Mouse (Mus musculus): ENCODE results near the gene Map1lc3a. TPM values are rescaled to one million over a fixed set of nuclear protein-coding genes. Genes with fewer than 3 reads are reported as not detected.
A peak's percentile ranks its signal among the peaks of the same experiment; 100 is the strongest.

Gene Map1lc3a
- polyA plus RNA-seq, 2 experiments = 129 to 233 TPM

GRCm38 (mm10) chr2:155266896-155267295 is 9.2 kb upstream of the Map1lc3a start:
- Histone ChIP-seq H3K27me3 (ENCODE audit: control insufficient read depth, insufficient read depth, low read length) (no peaks in the 10 kb centered on the region), H3K27ac (replicated peaks; ENCODE audit: low read depth, low read length) (no peak overlapping the region), H3K4me3 (replicated peaks; ENCODE audit: low read length) (no peak overlapping the region), H3K36me3 (ENCODE audit: control insufficient read depth, insufficient read depth, low read length) (no peaks in the 10 kb centered on the region), H3K9me3 (ENCODE audit: control insufficient read depth, low read length) (no peaks in the 10 kb centered on the region), H3K4me2 (replicated peaks; ENCODE audit: low read depth, low read length, severe bottlenecking) (no peak overlapping the region), H3K9ac (ENCODE audit: low read depth, low read length, severe bottlenecking) (no peak overlapping the region), H3K4me1 (ENCODE audit: control insufficient read depth, insufficient read depth, low read length) (no peaks in the 10 kb centered on the region)
- no peak for TF ChIP-seq POLR2A (IDR thresholded peaks at IDR 0.05; ENCODE audit: borderline replicate concordance, extremely low read depth, insufficient read depth, insufficient read length)
- 81% methylated on average over 5 of the region's 5 CpGs for WGBS
- DNase-seq (ENCODE audit: low spot score) (no peak), ATAC-seq (ENCODE audit: low FRiP score, low read depth) (no peak)

DNA sequence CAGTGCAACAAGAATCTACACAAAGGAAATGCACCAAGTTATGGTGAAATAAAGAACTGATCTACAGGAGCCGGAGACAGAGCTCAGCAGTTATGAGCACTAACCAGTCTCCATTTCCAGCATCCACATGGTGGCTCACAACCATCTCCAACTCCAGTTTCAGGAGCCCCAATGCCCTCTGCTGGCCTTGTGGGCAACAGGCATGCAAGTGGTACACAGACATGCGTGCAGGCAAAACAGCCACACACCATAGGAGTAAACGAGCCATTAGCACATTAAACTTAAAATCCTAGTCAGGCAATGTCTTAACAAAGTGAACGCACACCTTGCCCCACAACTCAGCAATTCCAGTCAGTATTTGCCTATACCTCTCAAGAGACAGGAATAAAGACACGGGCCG is 4.1 kb upstream of the Map1lc3a start:
- Histone ChIP-seq H3K9me3 (ENCODE audit: control insufficient read depth, low read length) (no peaks in the 10 kb centered on the region), H3K27me3 (ENCODE audit: control insufficient read depth, insufficient read depth, low read length) (no peaks in the 10 kb centered on the region), H3K9ac (ENCODE audit: low read depth, low read length, severe bottlenecking) (no peak overlapping the region), H3K4me2 (replicated peaks; ENCODE audit: low read depth, low read length, severe bottlenecking) (no peak overlapping the region), H3K4me3 (replicated peaks; ENCODE audit: low read length) (no peak overlapping the region), H3K27ac (replicated peaks; ENCODE audit: low read depth, low read length) (no peak overlapping the region), H3K36me3 (ENCODE audit: control insufficient read depth, insufficient read depth, low read length) (no peaks in the 10 kb centered on the region), H3K4me1 (ENCODE audit: control insufficient read depth, insufficient read depth, low read length) (peaks cover 6% of the 10 kb centered on the region)
- no peak for DNase-seq (ENCODE audit: low spot score)
- TF ChIP-seq POLR2A (IDR thresholded peaks at IDR 0.05; ENCODE audit: borderline replicate concordance, extremely low read depth, insufficient read depth, insufficient read length) = no peak
- ATAC-seq (ENCODE audit: low FRiP score, low read depth) = no peak
- 79% methylated on average over 6 of the region's 6 CpGs for WGBS

DNA sequence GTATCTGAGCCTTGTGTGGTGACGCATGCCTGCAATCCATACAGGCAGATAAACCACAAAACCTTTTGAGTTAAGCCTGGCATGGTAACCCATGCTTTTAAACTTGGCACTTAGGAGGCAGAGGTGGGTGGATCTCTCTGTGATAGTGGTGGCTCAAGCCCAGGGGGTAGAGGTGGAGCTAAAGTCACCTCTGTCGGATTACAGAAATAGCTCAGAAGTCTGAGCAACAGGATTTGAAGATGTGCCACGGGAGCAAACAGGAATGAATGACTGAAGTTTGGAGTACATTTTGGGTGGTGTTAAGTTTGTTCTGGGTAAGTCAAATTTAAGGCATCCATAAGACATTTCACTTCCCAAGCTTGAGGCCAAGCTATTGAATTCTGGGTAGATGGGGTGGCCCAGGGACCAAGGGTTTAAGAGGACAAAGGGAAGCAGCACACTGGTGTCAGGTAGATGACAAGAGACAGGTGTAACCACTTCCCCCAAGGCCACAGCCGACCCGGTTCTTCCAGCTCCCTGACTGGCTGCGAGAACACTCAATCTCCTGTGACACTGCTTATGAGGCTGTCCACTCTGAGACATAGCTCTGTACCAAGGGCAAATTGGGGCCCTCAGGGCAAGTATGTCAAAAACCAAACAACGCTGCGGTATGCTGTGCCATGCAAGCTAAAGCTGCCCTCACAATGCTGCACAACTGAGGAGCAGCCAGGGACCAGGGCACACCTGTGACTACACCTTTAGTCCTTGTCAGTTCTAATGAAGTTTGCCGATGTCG is 3.5 kb upstream of the Map1lc3a start:
- no peak overlapping the region for H3K27ac ChIP-seq (replicated peaks; ENCODE audit: low read depth, low read length)
- no peaks in the 10 kb centered on the region for H3K36me3 ChIP-seq (ENCODE audit: control insufficient read depth, insufficient read depth, low read length)
- H3K27me3 ChIP-seq (ENCODE audit: control insufficient read depth, insufficient read depth, low read length) = no peaks in the 10 kb centered on the region
- no peak overlapping the region for H3K9ac ChIP-seq (ENCODE audit: low read depth, low read length, severe bottlenecking)
- no peaks in the 10 kb centered on the region for H3K9me3 ChIP-seq (ENCODE audit: control insufficient read depth, low read length)
- DNase-seq (ENCODE audit: low spot score) = no peak
- no peak for ATAC-seq (ENCODE audit: low FRiP score, low read depth)
- peaks cover 10% of the 10 kb centered on the region for H3K4me1 ChIP-seq (ENCODE audit: control insufficient read depth, insufficient read depth, low read length)
- H3K4me3 ChIP-seq (replicated peaks; ENCODE audit: low read length) = no peak overlapping the region
- WGBS = 66% methylated on average over 10 of the region's 10 CpGs
- TF ChIP-seq POLR2A (IDR thresholded peaks at IDR 0.05; ENCODE audit: borderline replicate concordance, extremely low read depth, insufficient read depth, insufficient read length) = no peak
- no peak overlapping the region for H3K4me2 ChIP-seq (replicated peaks; ENCODE audit: low read depth, low read length, severe bottlenecking)

DNA sequence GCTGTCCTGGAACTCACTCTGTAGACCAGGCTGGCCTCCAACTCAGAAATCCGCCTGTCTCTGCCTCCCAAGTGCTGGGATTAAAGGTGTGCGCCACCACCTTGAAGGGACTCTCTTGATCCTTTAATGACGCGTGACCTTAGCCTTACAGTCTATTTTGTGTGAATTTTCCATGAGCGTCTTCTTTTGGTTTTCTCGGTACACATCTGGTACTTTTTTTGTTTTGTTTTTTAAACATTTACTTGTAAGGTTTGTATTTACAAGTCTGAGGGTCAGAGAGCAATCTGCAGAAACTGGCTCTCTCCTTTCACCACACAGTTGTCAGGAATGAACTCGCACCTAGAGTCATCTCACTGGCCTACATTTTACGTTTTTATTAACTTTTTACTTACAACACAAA is 2.5 kb upstream of the Map1lc3a start:
- WGBS = 93% methylated on average over 8 of the region's 8 CpGs
- no peak overlapping the region for H3K4me3 ChIP-seq (replicated peaks; ENCODE audit: low read length)
- H3K27ac ChIP-seq (replicated peaks; ENCODE audit: low read depth, low read length) = no peak overlapping the region
- TF ChIP-seq POLR2A (IDR thresholded peaks at IDR 0.05; ENCODE audit: borderline replicate concordance, extremely low read depth, insufficient read depth, insufficient read length) = no peak
- ATAC-seq (ENCODE audit: low FRiP score, low read depth) (no peak), DNase-seq (ENCODE audit: low spot score) (no peak)
- H3K36me3 ChIP-seq (ENCODE audit: control insufficient read depth, insufficient read depth, low read length) = peaks cover 4% of the 10 kb centered on the region; the same call in 1 of the 2 replicates
- no peaks in the 10 kb centered on the region for H3K9me3 ChIP-seq (ENCODE audit: control insufficient read depth, low read length)
- no peaks in the 10 kb centered on the region for H3K27me3 ChIP-seq (ENCODE audit: control insufficient read depth, insufficient read depth, low read length)
- no peak overlapping the region for H3K4me2 ChIP-seq (replicated peaks; ENCODE audit: low read depth, low read length, severe bottlenecking)
- H3K4me1 ChIP-seq (ENCODE audit: control insufficient read depth, insufficient read depth, low read length) = peaks cover 10% of the 10 kb centered on the region
- no peak overlapping the region for H3K9ac ChIP-seq (ENCODE audit: low read depth, low read length, severe bottlenecking)

DNA sequence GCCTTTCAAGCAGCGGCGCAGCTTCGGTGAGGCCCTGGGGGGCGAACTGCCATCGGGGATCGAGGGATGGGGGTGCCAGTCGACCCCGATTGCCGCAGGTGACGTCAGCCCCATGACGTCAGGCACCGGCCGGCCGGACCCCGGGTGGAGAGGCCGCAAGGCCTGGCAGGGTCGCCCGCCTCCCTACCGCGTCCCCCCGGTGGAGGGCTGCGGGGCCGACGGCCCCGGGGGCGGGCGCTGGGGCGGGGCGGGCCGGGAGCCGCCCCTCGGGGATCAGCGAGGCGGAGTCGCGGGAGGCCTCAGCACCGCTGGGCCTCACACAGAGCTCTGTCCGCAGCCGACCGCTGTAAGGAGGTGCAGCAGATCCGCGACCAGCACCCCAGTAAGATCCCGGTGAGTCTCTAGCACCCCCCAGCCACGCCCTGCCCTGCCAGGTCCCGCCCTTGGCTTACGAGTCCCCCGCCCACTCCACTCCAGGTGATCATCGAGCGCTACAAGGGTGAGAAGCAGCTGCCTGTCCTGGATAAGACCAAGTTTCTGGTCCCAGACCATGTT is 601 bp downstream of the Map1lc3a start:
- TF ChIP-seq POLR2A (IDR thresholded peaks at IDR 0.05; ENCODE audit: borderline replicate concordance, extremely low read depth, insufficient read depth, insufficient read length) = 0 out of 2 replicates have a peak, but pooled peaks have one; percentile 17
- Histone ChIP-seq H3K4me3 (replicated peaks; ENCODE audit: low read length) (peak overlapping the region; percentile 95), H3K36me3 (ENCODE audit: control insufficient read depth, insufficient read depth, low read length) (peaks cover 12% of the 10 kb centered on the region), H3K27ac (replicated peaks; ENCODE audit: low read depth, low read length) (peak overlapping the region; percentile 93), H3K27me3 (ENCODE audit: control insufficient read depth, insufficient read depth, low read length) (no peaks in the 10 kb centered on the region), H3K4me2 (replicated peaks; ENCODE audit: low read depth, low read length, severe bottlenecking) (peak overlapping the region; percentile 69), H3K4me1 (ENCODE audit: control insufficient read depth, insufficient read depth, low read length) (peaks cover 10% of the 10 kb centered on the region), H3K9ac (ENCODE audit: low read depth, low read length, severe bottlenecking) (peak overlapping the region; percentile 96), H3K9me3 (ENCODE audit: control insufficient read depth, low read length) (no peaks in the 10 kb centered on the region)
- peak; percentile 65 for DNase-seq (ENCODE audit: low spot score)
- peak; percentile 76 for ATAC-seq (ENCODE audit: low FRiP score, low read depth)
- WGBS = under 1% methylated on average over 21 of the region's 49 CpGs
